Mouse (Mus musculus) lung, embryonic 14.5 days (tissue): Measurements from ENCODE around the gene Nsmce3. TPM values are rescaled to one million over a fixed set of nuclear protein-coding genes. Genes with fewer than 3 reads are reported as not detected.

Experiments used
- ATAC-seq: fragments of 200-750 bp; cut with Nextera tagmentation; 2 replicates; pipeline ENCODE4 v1.8.0; 2017; ENCODE audit warnings: mild to moderate bottlenecking, moderate TSS enrichment, moderate library complexity; ENCODE audit not compliant: insufficient read depth
- DNase-seq: peaks from one replicate; pipeline ENCODE4 v3.0.0-alpha.2; 2015
- H3K27ac ChIP-seq: fragments of 300-500 bp; sonication (generic); 2 replicates; pipeline ENCODE4 v1.5.1; 2014; ENCODE audit warnings: low read depth, mild to moderate bottlenecking, moderate library complexity
- H3K27me3 ChIP-seq: fragments of 300-500 bp; sonication (generic); 2 replicates; pipeline ENCODE4 v1.6.1; 2014; ENCODE audit warnings: low read length, control low read depth; ENCODE audit not compliant: insufficient read depth
- H3K36me3 ChIP-seq: fragments of 300-500 bp; sonication (generic); 2 replicates; pipeline ENCODE4 v1.6.1; 2014; ENCODE audit warnings: control low read depth; ENCODE audit not compliant: insufficient read depth
- H3K4me1 ChIP-seq: fragments of 300-500 bp; sonication (generic); 2 replicates; pipeline ENCODE4 v1.6.1; 2014; ENCODE audit warnings: antibody characterized with exemption, control low read depth; ENCODE audit not compliant: insufficient read depth
- H3K4me2 ChIP-seq: fragments of 300-500 bp; sonication (generic); 2 replicates; pipeline ENCODE4 v1.6.1; 2014; ENCODE audit warnings: mild to moderate bottlenecking
- H3K4me3 ChIP-seq: fragments of 300-500 bp; sonication (generic); 2 replicates; pipeline ENCODE4 v1.5.1; 2014; ENCODE audit warnings: low read depth, low read length
- H3K9ac ChIP-seq: fragments of 300-500 bp; sonication (generic); 2 replicates; pipeline ENCODE4 v1.6.1; 2014
- H3K9me3 ChIP-seq: fragments of 300-500 bp; sonication (generic); 2 replicates; pipeline ENCODE4 v1.6.1; 2016; ENCODE audit warnings: low read depth, low read length, control low read depth
- CTCF ChIP-seq: IDR thresholded peaks from 2 replicates; pipeline ENCODE4 v1.5.1; 2016; ENCODE audit warnings: antibody characterized with exemption, low read depth
- WGBS: fragments of 180-500 bp; shearing (Covaris S2); extraction: QIAGEN DNeasy Blood & Tissue Kit; methylation state at CpG from one replicate; pipeline ENCODE4 v1.1.7; 2014; 5-methylcytosine and 5-hydroxymethylcytosine counted together
- polyA plus RNA-seq: library from polyadenylated mRNA; unstranded; fragments of >200 nt; fragmentation: Nextera tagmentation; extraction: Ambion mirVana; gene quantifications from 2 replicates; pipeline ENCODE4 v1.2.1, GENCODE M21; 2014

Gene Nsmce3
- polyA plus RNA-seq, 1 experiment from 2014 or later = 11.8 TPM

GRCm38 (mm10) chr7:64819683-64820082, 53.1 kb downstream of the Nsmce3 start:
- ATAC-seq (no peak), DNase-seq (no peak)
- Histone ChIP-seq H3K9ac (no peak overlapping the region), H3K27ac (no peak overlapping the region), H3K4me1 (no peaks in the 10 kb centered on the region), H3K4me2 (no peak overlapping the region), H3K27me3 (no peaks in the 10 kb centered on the region), H3K4me3 (no peak overlapping the region), H3K9me3 (no peaks in the 10 kb centered on the region), H3K36me3 (no peaks in the 10 kb centered on the region)
- 62% methylated on average over 9 of the region's 9 CpGs for WGBS
- TF ChIP-seq CTCF = no peak
